Mouse (Mus musculus): ENCODE data around the gene Simc1. TPM values are rescaled to one million over a fixed set of nuclear protein-coding genes. Genes with fewer than 3 reads are reported as not detected.

The Simc1 gene
- polyA plus RNA-seq, 1 experiment from 2014 or later: 7.9 TPM

DNA sequence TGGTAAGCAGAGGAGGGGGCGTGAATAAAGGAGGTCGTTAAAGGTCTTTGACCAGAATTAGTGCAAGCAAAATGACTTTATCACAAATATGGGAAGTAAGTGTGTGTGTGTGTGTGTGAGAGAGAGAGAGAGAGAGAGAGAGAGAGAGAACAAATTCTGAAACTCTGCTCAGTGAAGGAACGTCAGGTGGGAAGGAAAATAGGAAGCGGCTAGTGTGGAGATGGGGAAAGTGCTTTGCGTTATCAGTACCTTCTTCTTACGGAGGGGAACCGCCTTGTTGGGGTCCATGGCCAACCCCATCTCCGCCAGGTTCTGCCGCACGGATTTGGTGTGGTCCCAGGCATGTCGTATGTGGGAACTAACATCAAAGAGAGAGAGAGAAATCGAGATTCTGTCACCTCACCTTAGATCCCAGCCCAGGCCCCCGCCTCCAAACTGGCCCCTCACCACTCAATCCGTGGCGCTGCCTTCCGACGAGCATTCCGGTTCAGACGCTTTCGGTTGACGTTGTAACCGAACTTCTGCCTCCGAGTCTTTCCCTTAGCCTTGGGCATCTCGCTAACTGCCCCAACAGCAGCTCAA, 85.9 kb downstream of the Simc1 start:
- peaks cover 15% of the 10 kb centered on the region for H3K4me1 ChIP-seq (ENCODE audit: control insufficient read depth, insufficient read depth, low read length)
- H3K4me2 ChIP-seq (ENCODE audit: low read depth, low read length): peak overlapping the region; percentile 53
- peak overlapping the region; percentile 37; the same call in 1 of the 2 replicates for H3K27ac ChIP-seq (ENCODE audit: low read length)
- H3K9me3 ChIP-seq (replicated peaks; ENCODE audit: control insufficient read depth, low read length): no peaks in the 10 kb centered on the region
- WGBS: 1% methylated on average over 24 of the region's 24 CpGs
- 0 out of 2 replicates have a peak, but pooled peaks have one; percentile 5 for ATAC-seq (ENCODE audit: insufficient read depth, low FRiP score)
- peak overlapping the region; percentile 77 for H3K9ac ChIP-seq (ENCODE audit: low read length)
- no peaks in the 10 kb centered on the region for H3K27me3 ChIP-seq (ENCODE audit: control insufficient read depth, insufficient read depth, low read length)
- peak overlapping the region; percentile 97 for H3K4me3 ChIP-seq (replicated peaks; ENCODE audit: low read length)
- peaks cover 9% of the 10 kb centered on the region; the same call in 1 of the 2 replicates for H3K36me3 ChIP-seq (ENCODE audit: control insufficient read depth, insufficient read depth, low read length)

GRCm38 (mm10) chr13:54589996-54590951, 86.7 kb downstream of the Simc1 start, which contains the start of the genes Nop16 and Higd2a:
Gene Nop16, minus strand, starts transcription at chr13:54590090.
Gene Higd2a, plus strand, starts transcription at chr13:54590207.
- Histone ChIP-seq H3K4me3 (replicated peaks; ENCODE audit: low read length) (peak within 1 kb of the TSS; percentile 97), H3K4me2 (ENCODE audit: low read depth, low read length) (peak within 1 kb of the TSS; percentile 63)

GRCm38 (mm10) chr13:54591776-54592356, 88.3 kb downstream of the Simc1 start:
- Histone ChIP-seq H3K4me1 (ENCODE audit: control insufficient read depth, insufficient read depth, low read length) (peaks cover 15% of the 10 kb centered on the region), H3K27me3 (ENCODE audit: control insufficient read depth, insufficient read depth, low read length) (no peaks in the 10 kb centered on the region), H3K9me3 (replicated peaks; ENCODE audit: control insufficient read depth, low read length) (no peaks in the 10 kb centered on the region), H3K9ac (ENCODE audit: low read length) (no peak overlapping the region), H3K4me2 (ENCODE audit: low read depth, low read length) (no peak overlapping the region), H3K4me3 (replicated peaks; ENCODE audit: low read length) (no peak overlapping the region), H3K27ac (ENCODE audit: low read length) (no peak overlapping the region), H3K36me3 (ENCODE audit: control insufficient read depth, insufficient read depth, low read length) (0 out of 2 replicates have a peak, but pooled peaks cover 3% of the 10 kb centered on the region)
- 89% methylated on average over 8 of the region's 8 CpGs for WGBS
- ATAC-seq (ENCODE audit: insufficient read depth, low FRiP score): no peak

More at GRCm38 (mm10) chr13:54589996-54590951, 86.7 kb downstream of the Simc1 start, which contains the start of the genes Nop16 and Higd2a:
- under 1% methylated on average over 51 of the region's 51 CpGs for WGBS
- peak within 1 kb of the TSS; percentile 89 for H3K27ac ChIP-seq (ENCODE audit: low read length)
- peak within 1 kb of the TSS; percentile 89 for H3K9ac ChIP-seq (ENCODE audit: low read length)
- no peaks in the 10 kb centered on the region for H3K27me3 ChIP-seq (ENCODE audit: control insufficient read depth, insufficient read depth, low read length)
- H3K4me1 ChIP-seq (ENCODE audit: control insufficient read depth, insufficient read depth, low read length): peaks cover 15% of the 10 kb centered on the region
- H3K9me3 ChIP-seq (replicated peaks; ENCODE audit: control insufficient read depth, low read length): no peaks in the 10 kb centered on the region
- peaks cover 4% of the 10 kb centered on the region; the same call in 1 of the 2 replicates for H3K36me3 ChIP-seq (ENCODE audit: control insufficient read depth, insufficient read depth, low read length)
- peak; percentile 97 for ATAC-seq (ENCODE audit: insufficient read depth, low FRiP score)

DNA sequence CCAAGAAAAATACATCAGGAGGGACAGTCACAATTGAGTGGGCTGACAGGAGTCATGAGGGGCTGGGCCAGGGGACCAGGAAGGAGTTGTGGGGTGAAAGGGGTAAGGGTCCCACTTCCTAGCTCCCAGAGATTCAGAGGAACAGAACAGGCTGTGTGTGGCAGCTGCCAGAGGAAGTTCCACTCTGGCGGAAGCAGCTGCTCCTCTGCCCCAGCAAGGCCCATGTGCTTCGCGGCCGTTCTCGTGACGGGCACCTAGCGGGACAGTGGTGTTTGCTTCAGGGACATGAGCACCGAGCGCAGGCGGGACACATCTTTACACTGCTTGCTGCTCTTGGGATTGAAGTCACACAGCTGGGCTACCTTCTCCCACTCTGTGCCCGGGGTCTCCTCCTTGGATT, 90.0 kb downstream of the Simc1 start:
- Histone ChIP-seq H3K27ac (ENCODE audit: low read length) (no peak overlapping the region), H3K4me1 (ENCODE audit: control insufficient read depth, insufficient read depth, low read length) (peaks cover 11% of the 10 kb centered on the region), H3K9me3 (replicated peaks; ENCODE audit: control insufficient read depth, low read length) (no peaks in the 10 kb centered on the region), H3K27me3 (ENCODE audit: control insufficient read depth, insufficient read depth, low read length) (no peaks in the 10 kb centered on the region), H3K4me3 (replicated peaks; ENCODE audit: low read length) (no peak overlapping the region), H3K9ac (ENCODE audit: low read length) (no peak overlapping the region), H3K36me3 (ENCODE audit: control insufficient read depth, insufficient read depth, low read length) (0 out of 2 replicates have a peak, but pooled peaks cover 3% of the 10 kb centered on the region), H3K4me2 (ENCODE audit: low read depth, low read length) (no peak overlapping the region)
- WGBS: 82% methylated on average over 11 of the region's 11 CpGs
- no peak for ATAC-seq (ENCODE audit: insufficient read depth, low FRiP score)

DNA sequence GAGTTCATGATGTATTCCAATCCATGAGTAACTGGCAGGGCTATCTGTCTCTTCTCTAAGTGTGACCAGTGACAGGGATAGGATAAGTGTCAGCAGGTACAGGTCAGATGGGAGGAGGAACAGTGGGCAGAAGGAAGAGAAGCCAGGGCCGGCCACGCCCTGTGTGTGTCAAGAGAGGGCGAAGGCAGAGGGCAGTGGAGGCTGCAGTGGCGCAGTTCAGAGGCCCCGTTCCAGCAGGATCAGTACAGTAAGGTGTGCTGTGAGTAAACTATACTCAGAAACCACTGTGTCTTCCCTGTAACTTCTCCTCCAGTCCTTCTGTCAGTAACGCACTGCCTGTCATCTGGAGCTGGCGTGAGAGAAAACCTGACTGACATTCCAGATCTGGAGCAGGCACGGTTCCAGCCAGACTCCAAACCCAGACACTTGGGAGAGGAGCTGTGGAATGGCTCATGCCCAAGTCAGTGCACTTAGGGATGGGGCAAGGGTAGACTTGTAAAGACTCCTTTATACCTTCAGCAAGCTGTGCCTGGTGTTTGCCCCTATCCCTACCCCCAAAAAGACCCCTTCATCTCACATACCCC, 92.6 kb downstream of the Simc1 start:
- H3K27me3 ChIP-seq (ENCODE audit: control insufficient read depth, insufficient read depth, low read length): no peaks in the 10 kb centered on the region
- peaks cover 4% of the 10 kb centered on the region; the same call in 1 of the 2 replicates for H3K4me1 ChIP-seq (ENCODE audit: control insufficient read depth, insufficient read depth, low read length)
- H3K9me3 ChIP-seq (replicated peaks; ENCODE audit: control insufficient read depth, low read length): no peaks in the 10 kb centered on the region
- peak; percentile 9; the same call in 1 of the 2 replicates for ATAC-seq (ENCODE audit: insufficient read depth, low FRiP score)
- H3K27ac ChIP-seq (ENCODE audit: low read length): no peak overlapping the region
- no peak overlapping the region for H3K4me2 ChIP-seq (ENCODE audit: low read depth, low read length)
- no peak overlapping the region for H3K4me3 ChIP-seq (replicated peaks; ENCODE audit: low read length)
- H3K9ac ChIP-seq (ENCODE audit: low read length): no peak overlapping the region
- H3K36me3 ChIP-seq (ENCODE audit: control insufficient read depth, insufficient read depth, low read length): 0 out of 2 replicates have a peak, but pooled peaks cover 3% of the 10 kb centered on the region
- WGBS: 64% methylated on average over 8 of the region's 8 CpGs

GRCm38 (mm10) chr13:54596870-54597269, 93.3 kb downstream of the Simc1 start:
- no peaks in the 10 kb centered on the region for H3K27me3 ChIP-seq (ENCODE audit: control insufficient read depth, insufficient read depth, low read length)
- H3K9me3 ChIP-seq (replicated peaks; ENCODE audit: control insufficient read depth, low read length): no peaks in the 10 kb centered on the region
- H3K36me3 ChIP-seq (ENCODE audit: control insufficient read depth, insufficient read depth, low read length): 0 out of 2 replicates have a peak, but pooled peaks cover 3% of the 10 kb centered on the region
- no peaks in the 10 kb centered on the region for H3K4me1 ChIP-seq (ENCODE audit: control insufficient read depth, insufficient read depth, low read length)
- no peak overlapping the region for H3K4me2 ChIP-seq (ENCODE audit: low read depth, low read length)
- H3K9ac ChIP-seq (ENCODE audit: low read length): no peak overlapping the region
- peak; percentile 14; the same call in 1 of the 2 replicates for ATAC-seq (ENCODE audit: insufficient read depth, low FRiP score)
- H3K27ac ChIP-seq (ENCODE audit: low read length): no peak overlapping the region
- WGBS: 49% methylated on average over 5 of the region's 5 CpGs
- no peak overlapping the region for H3K4me3 ChIP-seq (replicated peaks; ENCODE audit: low read length)

DNA sequence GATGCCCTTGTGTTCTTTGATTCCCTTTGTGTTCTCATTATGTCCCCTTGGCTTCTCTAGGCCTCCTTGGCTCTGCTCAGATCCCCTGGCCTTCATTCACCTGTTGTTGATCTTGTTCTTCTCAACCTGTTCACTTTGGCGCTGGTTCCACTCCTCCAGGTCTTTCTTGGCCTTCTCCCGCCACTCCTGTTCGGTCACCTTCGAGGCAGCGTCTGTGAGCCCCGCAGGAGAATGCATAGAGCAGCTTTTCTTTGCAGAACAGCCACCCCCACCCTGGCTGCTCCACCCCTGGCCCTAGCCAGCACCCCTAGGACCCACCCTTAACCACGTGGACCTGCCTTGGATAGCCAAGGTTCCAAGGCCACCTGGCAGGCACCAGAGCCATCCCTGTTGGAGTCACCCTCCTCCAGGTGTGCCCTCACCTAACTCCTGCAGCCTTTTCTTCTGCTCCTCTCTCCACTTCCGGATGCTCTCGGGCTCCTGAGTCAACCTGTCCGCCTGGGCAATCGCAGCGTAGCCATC, 95.1 kb downstream of the Simc1 start:
- Histone ChIP-seq H3K4me1 (ENCODE audit: control insufficient read depth, insufficient read depth, low read length) (no peaks in the 10 kb centered on the region), H3K27ac (ENCODE audit: low read length) (no peak overlapping the region), H3K4me2 (ENCODE audit: low read depth, low read length) (no peak overlapping the region), H3K9ac (ENCODE audit: low read length) (no peak overlapping the region), H3K27me3 (ENCODE audit: control insufficient read depth, insufficient read depth, low read length) (no peaks in the 10 kb centered on the region), H3K4me3 (replicated peaks; ENCODE audit: low read length) (no peak overlapping the region), H3K36me3 (ENCODE audit: control insufficient read depth, insufficient read depth, low read length) (0 out of 2 replicates have a peak, but pooled peaks cover 3% of the 10 kb centered on the region), H3K9me3 (replicated peaks; ENCODE audit: control insufficient read depth, low read length) (no peaks in the 10 kb centered on the region)
- WGBS: 86% methylated on average over 12 of the region's 12 CpGs
- ATAC-seq (ENCODE audit: insufficient read depth, low FRiP score): no peak

Data from stomach, embryonic 16.5 days (tissue).